Mouse (Mus musculus): Measurements from ENCODE around the gene Txndc2. TPM values are rescaled to one million over a fixed set of nuclear protein-coding genes. Genes with fewer than 3 reads are reported as not detected.
A peak's percentile ranks its signal among the peaks of the same experiment; 100 is the strongest.
"Not testable (repeated sequence)": the region's sequence is repeated elsewhere in the genome, so short reads cannot be mapped to it uniquely, and the experiment has no call there.

Txndc2 gene
- polyA plus RNA-seq, 1 experiment from 2014 or later: not detected

DNA sequence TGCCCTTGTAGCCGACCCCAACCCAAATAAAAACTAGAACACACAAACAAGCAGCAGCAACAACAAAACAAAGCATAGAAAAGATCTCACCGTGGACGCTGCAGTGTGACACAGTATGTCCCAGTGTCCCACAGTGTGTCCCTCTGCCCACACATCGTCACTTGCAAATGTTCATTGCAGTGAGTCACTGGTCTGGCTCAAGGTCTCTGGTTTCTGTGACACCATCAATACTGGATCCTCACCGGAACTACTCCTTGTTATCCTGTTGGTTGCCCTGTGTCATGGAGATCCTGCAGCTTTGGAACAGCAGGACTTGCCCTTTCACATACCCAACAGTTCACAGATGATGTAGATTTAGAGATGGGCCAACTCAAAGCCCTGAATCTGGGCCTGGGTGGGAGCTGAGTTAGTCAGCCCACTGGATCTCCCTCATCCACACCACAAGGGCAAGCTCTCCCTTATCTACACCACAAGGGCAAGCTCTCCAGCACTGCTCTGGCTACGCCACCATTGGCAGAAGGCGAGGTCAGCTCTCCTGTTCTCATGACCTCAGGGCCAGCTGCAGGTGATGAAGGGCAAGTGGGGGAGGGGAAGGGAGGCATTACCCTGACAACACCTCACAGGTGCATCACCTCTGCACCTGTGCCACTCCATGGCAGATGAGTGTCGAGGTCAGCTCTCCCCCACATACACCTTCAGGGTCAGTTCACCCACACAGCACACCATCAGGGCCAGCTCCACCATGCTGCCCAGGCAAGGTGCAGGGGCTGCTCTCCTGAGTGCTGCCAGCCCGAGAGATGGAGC lies 6.6 kb upstream of the Txndc2 start:
- Histone ChIP-seq H3K4me3 (no peak overlapping the region), H3K4me1 (peaks cover 10% of the 10 kb centered on the region), H3K27me3 (ENCODE audit: low read depth, poor library complexity, severe bottlenecking) (no peaks in the 10 kb centered on the region), H3K27ac (replicated peaks) (no peak overlapping the region; the same call in 1 of the 2 replicates), H3K9me3 (replicated peaks) (no peaks in the 10 kb centered on the region), H3K36me3 (peaks cover 13% of the 10 kb centered on the region; the same call in 1 of the 2 replicates)
- 87% methylated on average over 9 of the region's 9 CpGs for WGBS
- DNase-seq (ENCODE audit: low spot score): no peak

DNA sequence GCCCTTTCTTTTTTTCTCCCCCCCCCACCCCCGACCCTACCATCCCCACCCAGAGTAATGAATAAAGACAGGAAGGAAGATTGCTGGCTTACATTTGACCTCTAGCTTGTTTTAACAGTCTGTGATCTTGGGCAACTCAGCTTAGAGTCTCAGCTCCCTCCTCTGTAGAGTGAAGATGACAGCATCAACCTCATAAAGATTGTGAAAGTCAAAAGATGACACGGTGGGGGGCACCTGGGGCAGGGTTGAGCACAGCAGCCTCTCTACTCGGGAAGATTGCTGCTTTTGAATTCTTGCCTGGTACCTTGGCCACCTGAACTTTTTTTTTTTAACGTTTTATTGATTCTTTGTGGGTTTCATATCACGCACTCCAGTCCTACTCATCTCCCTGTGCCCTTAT lies 6.0 kb upstream of the Txndc2 start:
- no peak overlapping the region for H3K27ac ChIP-seq (replicated peaks)
- no peak overlapping the region for H3K4me3 ChIP-seq
- H3K4me1 ChIP-seq: peaks cover 16% of the 10 kb centered on the region
- no peak for DNase-seq (ENCODE audit: low spot score)
- peaks cover 13% of the 10 kb centered on the region; the same call in 1 of the 2 replicates for H3K36me3 ChIP-seq
- H3K9me3 ChIP-seq (replicated peaks): no peaks in the 10 kb centered on the region
- 72% methylated on average over 5 of the region's 5 CpGs for WGBS
- H3K27me3 ChIP-seq (ENCODE audit: low read depth, poor library complexity, severe bottlenecking): no peaks in the 10 kb centered on the region

DNA sequence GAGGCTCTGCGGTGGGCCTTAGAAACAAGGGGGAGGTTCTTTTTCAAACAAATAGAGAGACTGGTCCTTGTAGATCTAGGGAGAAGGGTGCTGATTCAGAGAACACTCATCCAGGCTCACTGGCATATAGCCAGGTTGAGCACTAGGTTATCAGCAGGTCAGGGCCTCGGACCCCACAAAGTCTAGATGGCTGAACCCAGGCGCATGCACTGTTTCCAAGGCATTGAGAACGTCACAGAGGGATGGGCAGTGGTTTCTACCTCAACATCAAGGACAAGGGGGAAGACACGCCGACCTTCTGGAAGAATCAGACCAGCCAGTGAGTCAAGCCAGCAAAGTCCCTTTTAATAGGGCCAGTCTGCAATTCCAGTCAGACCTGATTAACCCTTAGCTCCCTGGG lies 5.3 kb upstream of the Txndc2 start:
- H3K27ac ChIP-seq (replicated peaks): no peak overlapping the region
- DNase-seq (ENCODE audit: low spot score): no peak
- H3K4me3 ChIP-seq: no peak overlapping the region
- H3K36me3 ChIP-seq: peaks cover 6% of the 10 kb centered on the region; the same call in 1 of the 2 replicates
- H3K4me1 ChIP-seq: peaks cover 23% of the 10 kb centered on the region
- no peaks in the 10 kb centered on the region for H3K9me3 ChIP-seq (replicated peaks)
- WGBS: 81% methylated on average over 6 of the region's 6 CpGs
- no peaks in the 10 kb centered on the region for H3K27me3 ChIP-seq (ENCODE audit: low read depth, poor library complexity, severe bottlenecking)

DNA sequence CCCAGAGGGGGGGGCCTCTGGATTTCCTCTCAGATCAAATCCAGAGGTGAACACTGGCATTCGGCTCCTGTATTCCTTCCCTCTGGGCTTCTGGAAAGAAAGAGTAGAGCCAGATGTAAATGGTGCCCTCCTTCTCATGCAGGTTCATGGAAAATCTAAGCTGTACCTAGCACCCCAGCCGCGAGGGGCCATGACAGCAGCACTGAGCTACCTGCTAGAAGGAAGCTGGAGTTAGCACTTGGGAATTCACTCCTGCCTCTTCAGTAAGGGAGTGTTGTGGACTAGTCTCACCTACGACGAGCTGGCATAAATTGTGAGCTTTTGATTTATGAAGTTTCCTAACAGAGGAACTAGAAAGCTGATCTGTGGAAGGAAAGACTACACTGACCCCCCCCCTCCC lies 1.6 kb upstream of the Txndc2 start:
- Histone ChIP-seq H3K36me3 (no peaks in the 10 kb centered on the region), H3K4me3 (no peak overlapping the region), H3K9me3 (replicated peaks) (no peaks in the 10 kb centered on the region), H3K27me3 (ENCODE audit: low read depth, poor library complexity, severe bottlenecking) (no peaks in the 10 kb centered on the region), H3K4me1 (peaks cover 23% of the 10 kb centered on the region), H3K27ac (replicated peaks) (0 out of 2 replicates have a peak overlapping the region, but pooled peaks have one; percentile 67)
- no peak for DNase-seq (ENCODE audit: low spot score)
- 95% methylated on average over 5 of the region's 5 CpGs for WGBS

DNA sequence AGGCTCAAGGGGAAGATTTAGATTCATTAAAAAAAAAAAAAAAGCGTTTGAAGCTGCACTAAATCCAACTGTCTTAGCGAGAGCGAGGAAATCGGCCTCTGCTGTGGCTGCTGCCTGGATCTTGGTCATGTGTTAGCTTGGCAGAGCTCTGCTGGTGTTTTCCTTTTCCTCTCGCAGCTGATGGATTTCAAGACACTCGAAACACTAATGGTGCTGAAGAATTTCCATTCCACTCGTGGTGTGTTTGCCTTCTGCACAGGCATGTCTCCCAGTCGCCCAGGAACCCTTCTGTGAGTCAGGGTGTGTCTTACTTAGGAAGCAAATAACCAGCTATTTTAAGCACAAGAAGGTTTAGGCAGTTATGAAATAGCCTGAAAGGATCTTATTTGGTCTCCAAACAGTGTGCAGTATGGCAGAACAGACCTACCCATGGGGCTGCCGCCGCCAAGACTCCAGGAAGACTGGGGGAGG lies 1.1 kb upstream of the Txndc2 start:
- peak overlapping the region; percentile 67; the same call in 1 of the 2 replicates for H3K27ac ChIP-seq (replicated peaks)
- H3K36me3 ChIP-seq: no peaks in the 10 kb centered on the region
- H3K4me3 ChIP-seq: no peak overlapping the region
- DNase-seq (ENCODE audit: low spot score): no peak
- no peaks in the 10 kb centered on the region for H3K9me3 ChIP-seq (replicated peaks)
- H3K27me3 ChIP-seq (ENCODE audit: low read depth, poor library complexity, severe bottlenecking): no peaks in the 10 kb centered on the region
- 39% methylated on average over 10 of the region's 10 CpGs for WGBS
- H3K4me1 ChIP-seq: peaks cover 23% of the 10 kb centered on the region

DNA sequence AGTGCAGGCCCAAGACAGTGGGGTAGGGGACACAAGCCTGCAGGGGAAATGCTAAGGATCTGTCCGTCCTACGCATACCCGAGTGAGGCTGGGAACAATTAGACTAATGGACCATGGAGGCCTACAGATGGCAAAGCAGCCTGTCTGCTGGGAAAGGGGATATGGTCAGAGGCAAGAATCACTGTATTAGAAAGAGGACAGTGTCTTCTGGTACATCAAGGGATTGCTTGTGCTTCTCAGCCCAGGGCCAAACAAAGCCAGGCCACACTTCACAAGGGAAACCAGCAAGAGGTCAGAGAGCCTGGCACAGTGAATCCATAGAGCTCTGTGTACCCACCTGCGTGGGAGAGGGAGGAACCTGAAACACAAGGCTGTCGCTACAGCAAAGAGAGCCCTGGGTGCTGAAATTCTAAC lies 617 bp upstream of the Txndc2 start:
- H3K36me3 ChIP-seq: no peaks in the 10 kb centered on the region
- H3K27me3 ChIP-seq (ENCODE audit: low read depth, poor library complexity, severe bottlenecking): no peaks in the 10 kb centered on the region
- H3K9me3 ChIP-seq (replicated peaks): no peaks in the 10 kb centered on the region
- H3K4me1 ChIP-seq: peaks cover 19% of the 10 kb centered on the region
- H3K4me3 ChIP-seq: no peak overlapping the region
- H3K27ac ChIP-seq (replicated peaks): peak overlapping the region; percentile 67
- WGBS: 25% methylated on average over 5 of the region's 5 CpGs
- DNase-seq (ENCODE audit: low spot score): peak; percentile 16

DNA sequence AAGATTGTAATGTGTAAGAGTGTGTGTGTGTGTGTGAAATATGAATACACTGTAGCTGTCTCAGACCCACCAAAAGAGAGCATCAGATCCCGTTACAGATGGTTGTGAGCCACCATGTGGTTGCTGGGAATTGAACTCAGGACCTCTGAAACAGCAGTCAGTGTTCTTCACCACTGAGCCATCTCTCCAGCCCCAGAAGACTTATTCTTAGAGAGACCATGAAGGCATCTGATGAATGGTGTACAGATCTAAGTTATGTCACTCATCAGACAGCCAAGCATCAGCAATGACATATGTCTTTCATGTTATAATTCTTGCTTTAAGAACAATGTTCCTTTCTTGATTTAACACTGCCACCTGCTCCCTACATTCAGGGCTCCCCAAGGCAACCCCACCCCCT lies 2.8 kb downstream of the Txndc2 start:
- Histone ChIP-seq H3K4me3 (no peak overlapping the region), H3K27ac (replicated peaks) (no peak overlapping the region), H3K36me3 (no peaks in the 10 kb centered on the region), H3K4me1 (peaks cover 19% of the 10 kb centered on the region), H3K27me3 (ENCODE audit: low read depth, poor library complexity, severe bottlenecking) (no peaks in the 10 kb centered on the region), H3K9me3 (replicated peaks) (no peaks in the 10 kb centered on the region)
- DNase-seq (ENCODE audit: low spot score): no peak
- WGBS: 82% methylated on average over 1 of the region's 1 CpGs

DNA sequence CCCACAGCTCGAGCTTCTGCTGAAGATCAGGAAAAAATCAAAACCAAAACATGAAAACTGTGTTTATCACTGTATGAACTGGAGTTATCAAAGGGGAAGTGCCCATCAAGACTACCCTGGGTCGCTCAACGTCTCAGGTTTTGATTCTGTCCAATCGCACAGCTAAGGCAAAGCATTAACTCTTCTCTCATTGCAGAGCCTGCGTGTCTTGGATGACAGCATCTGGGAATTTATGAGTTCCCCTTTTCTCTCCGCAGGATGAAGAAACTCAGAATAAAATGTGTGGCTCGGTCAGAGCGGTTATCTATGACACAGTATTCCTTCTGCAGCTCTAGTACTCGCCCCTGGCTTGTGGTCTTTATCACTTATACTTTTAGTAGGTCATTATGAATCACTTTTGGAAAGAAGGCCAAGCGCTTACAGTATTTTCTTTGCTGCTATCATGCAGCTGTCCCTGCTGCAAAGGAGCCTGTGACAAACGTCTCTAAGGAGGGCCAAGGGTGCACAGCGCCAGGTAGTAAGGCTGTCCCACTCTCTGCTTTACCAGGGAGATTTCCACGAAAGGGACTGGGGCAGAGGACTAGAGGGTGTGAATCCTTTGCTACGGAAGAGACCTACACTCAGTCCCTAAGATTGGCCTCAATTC lies 6.1 kb downstream of the Txndc2 start:
- Histone ChIP-seq H3K27ac (replicated peaks) (no peak overlapping the region), H3K4me3 (no peak overlapping the region), H3K9me3 (replicated peaks) (no peaks in the 10 kb centered on the region), H3K4me1 (no peaks in the 10 kb centered on the region), H3K27me3 (ENCODE audit: low read depth, poor library complexity, severe bottlenecking) (no peaks in the 10 kb centered on the region), H3K36me3 (no peaks in the 10 kb centered on the region)
- no peak for DNase-seq (ENCODE audit: low spot score)
- 90% methylated on average over 14 of the region's 14 CpGs for WGBS

DNA sequence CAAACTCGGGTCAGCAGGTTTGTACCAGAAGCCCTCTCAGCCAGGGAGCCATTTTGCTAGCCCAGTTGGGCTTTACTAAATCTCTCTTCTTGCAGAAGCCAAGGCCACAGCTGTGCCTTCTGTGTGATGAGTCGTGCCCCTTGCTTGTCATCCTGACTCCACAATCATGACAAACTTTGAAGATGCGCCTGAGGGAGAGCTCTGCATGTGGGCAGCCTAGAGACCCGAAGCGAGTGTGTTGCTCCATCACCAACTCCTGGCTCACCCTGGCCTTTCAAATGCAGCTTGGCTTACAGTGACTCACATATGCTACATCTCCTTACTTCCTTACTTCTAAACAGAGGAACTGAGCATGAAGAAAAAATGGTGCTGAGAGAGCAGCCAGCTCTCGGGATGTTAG lies 12.0 kb downstream of the Txndc2 start:
- Histone ChIP-seq H3K9me3 (replicated peaks) (no peaks in the 10 kb centered on the region), H3K4me1 (no peaks in the 10 kb centered on the region), H3K4me3 (no peak overlapping the region), H3K27ac (replicated peaks) (no peak overlapping the region), H3K27me3 (ENCODE audit: low read depth, poor library complexity, severe bottlenecking) (no peaks in the 10 kb centered on the region), H3K36me3 (no peaks in the 10 kb centered on the region)
- DNase-seq (ENCODE audit: low spot score): no peak
- 84% methylated on average over 6 of the region's 6 CpGs for WGBS

DNA sequence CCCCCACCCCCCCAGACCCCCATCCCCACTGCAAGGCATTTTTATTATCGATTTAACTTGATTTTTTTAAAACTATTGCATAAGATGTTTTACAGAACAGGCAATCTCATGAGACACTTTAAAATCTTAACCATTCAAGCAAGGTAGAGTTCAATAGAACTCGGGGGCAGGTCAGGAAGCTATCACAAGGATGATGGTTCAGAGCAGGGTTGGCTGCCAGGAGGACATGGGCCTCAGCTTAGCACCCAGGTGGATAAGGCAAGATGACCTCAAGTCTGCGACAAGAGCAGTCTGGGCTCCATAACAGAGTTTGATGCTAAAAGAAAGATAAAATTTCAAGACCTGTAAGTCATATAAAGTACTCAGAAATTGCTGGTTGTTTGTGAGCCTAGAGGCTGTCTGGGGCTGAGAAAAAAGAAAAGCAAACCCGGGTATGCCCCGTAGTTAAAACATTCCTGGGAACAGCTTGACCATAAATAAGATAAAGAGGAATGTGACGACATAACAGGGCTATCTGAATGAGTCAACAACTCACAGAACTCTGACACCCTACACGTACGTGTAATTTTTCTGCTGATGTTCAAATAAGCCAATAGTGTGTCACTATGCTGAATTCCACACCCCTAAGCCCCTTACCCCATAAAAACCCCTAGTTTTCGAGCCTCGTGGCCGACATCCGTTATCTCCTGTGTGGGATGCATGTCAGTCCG lies 13.0 kb downstream of the Txndc2 start:
- DNase-seq (ENCODE audit: low spot score); H3K4me3 ChIP-seq; H3K4me1 ChIP-seq; H3K27ac ChIP-seq (replicated peaks); H3K9me3 ChIP-seq (replicated peaks); H3K27me3 ChIP-seq (ENCODE audit: low read depth, poor library complexity, severe bottlenecking); H3K36me3 ChIP-seq: not testable (repeated sequence)
- WGBS: 90% methylated on average over 13 of the region's 13 CpGs

DNA sequence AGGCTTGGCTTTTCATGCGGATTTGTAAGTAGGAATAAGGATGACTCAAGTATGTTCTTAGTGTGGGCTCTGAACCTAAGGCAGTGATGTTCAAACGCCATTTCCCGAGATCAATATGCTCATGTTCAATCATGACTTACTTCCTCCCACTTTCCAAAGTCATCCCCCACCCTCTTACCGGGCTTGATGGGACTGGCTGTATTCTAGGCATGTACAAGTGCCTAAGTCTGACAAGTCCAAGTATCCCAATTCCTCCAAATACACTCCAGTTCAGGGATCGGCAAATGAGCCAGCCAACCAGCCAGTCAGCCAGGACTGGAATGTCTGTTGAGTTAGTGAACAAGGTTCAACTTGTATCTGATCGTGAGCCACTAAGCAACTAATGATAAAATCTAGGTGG lies 15.7 kb downstream of the Txndc2 start:
- Histone ChIP-seq H3K27me3 (ENCODE audit: low read depth, poor library complexity, severe bottlenecking) (no peaks in the 10 kb centered on the region), H3K4me3 (no peak overlapping the region), H3K36me3 (no peaks in the 10 kb centered on the region), H3K4me1 (no peaks in the 10 kb centered on the region), H3K27ac (replicated peaks) (no peak overlapping the region), H3K9me3 (replicated peaks) (peaks cover 5% of the 10 kb centered on the region; the same call in 1 of the 2 replicates)
- no peak for DNase-seq (ENCODE audit: low spot score)
- 88% methylated on average over 6 of the region's 6 CpGs for WGBS

DNA sequence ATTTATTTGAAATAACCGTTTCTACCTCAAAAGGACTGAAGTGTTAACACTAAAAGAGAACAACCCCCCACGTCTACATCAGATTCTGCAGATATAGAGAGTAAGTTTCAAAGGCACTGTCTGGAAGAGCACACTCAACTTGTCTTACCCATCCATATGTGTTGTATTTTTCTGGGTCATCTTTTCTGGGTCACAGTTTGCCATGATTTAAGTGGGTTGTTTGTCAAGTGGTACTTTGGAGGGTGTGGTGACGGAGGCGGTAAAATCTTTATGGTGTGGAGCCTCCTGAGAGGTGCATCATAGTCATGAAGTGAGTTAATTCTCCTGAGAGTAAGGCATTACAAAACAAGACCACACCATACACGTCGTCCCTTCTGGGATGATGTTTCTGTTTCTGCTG lies 16.4 kb downstream of the Txndc2 start:
- no peak for DNase-seq (ENCODE audit: low spot score)
- Histone ChIP-seq H3K4me3 (no peak overlapping the region), H3K4me1 (no peaks in the 10 kb centered on the region), H3K36me3 (no peaks in the 10 kb centered on the region), H3K9me3 (replicated peaks) (peaks cover 5% of the 10 kb centered on the region; the same call in 1 of the 2 replicates), H3K27ac (replicated peaks) (no peak overlapping the region), H3K27me3 (ENCODE audit: low read depth, poor library complexity, severe bottlenecking) (no peaks in the 10 kb centered on the region)
- WGBS: 93% methylated on average over 6 of the region's 6 CpGs

All from midbrain, embryonic 10.5 days (tissue).